Mouse (Mus musculus) stomach, embryonic 15.5 days (tissue): ENCODE measurements around the gene Tyms. TPM values are rescaled to one million over a fixed set of nuclear protein-coding genes. Genes with fewer than 3 reads are reported as not detected.

Experiments used
- ATAC-seq: fragments of 200-750 bp; cut with Nextera tagmentation; 2 replicates; pipeline ENCODE4 v1.8.0; 2017; ENCODE audit warnings: low read depth, moderate number of reproducible peaks, moderate TSS enrichment; ENCODE audit not compliant: insufficient read depth, low FRiP score
- H3K27ac ChIP-seq: fragments of 300-500 bp; sonication (generic); 2 replicates; pipeline ENCODE4 v1.5.1; 2015; ENCODE audit warnings: mild to moderate bottlenecking, inconsistent platforms
- H3K27me3 ChIP-seq: fragments of 300-500 bp; sonication (generic); replicated peaks from 2 replicates; pipeline ENCODE4 v1.6.1; 2015; ENCODE audit warnings: inconsistent platforms
- H3K36me3 ChIP-seq: fragments of 300-500 bp; sonication (generic); 2 replicates; pipeline ENCODE4 v1.6.1; 2015; ENCODE audit warnings: inconsistent platforms
- H3K4me1 ChIP-seq: fragments of 300-500 bp; sonication (generic); 2 replicates; pipeline ENCODE4 v1.6.1; 2015; ENCODE audit warnings: inconsistent platforms
- H3K4me2 ChIP-seq: fragments of 300-500 bp; sonication (generic); 2 replicates; pipeline ENCODE4 v1.6.1; 2015; ENCODE audit warnings: mild to moderate bottlenecking, inconsistent platforms
- H3K4me3 ChIP-seq: fragments of 300-500 bp; sonication (generic); replicated peaks from 2 replicates; pipeline ENCODE4 v1.5.1; 2015; ENCODE audit warnings: inconsistent platforms
- H3K9ac ChIP-seq: fragments of 300-500 bp; sonication (generic); 2 replicates; pipeline ENCODE4 v1.6.1; 2015; ENCODE audit warnings: inconsistent platforms
- H3K9me3 ChIP-seq: fragments of 300-500 bp; sonication (generic); 2 replicates; pipeline ENCODE4 v1.6.1; 2016; ENCODE audit warnings: inconsistent platforms
- WGBS: fragments of 180-500 bp; shearing (Covaris S2); methylation state at CpG from one replicate; pipeline ENCODE4 v1.1.7; 2015; 5-methylcytosine and 5-hydroxymethylcytosine counted together
- polyA plus RNA-seq: library from polyadenylated mRNA; unstranded; fragments of >200 nt; fragmentation: Nextera tagmentation; extraction: Ambion mirVana; gene quantifications from 2 replicates; pipeline ENCODE4 v1.2.1, GENCODE M21; 2015

Tyms gene
- polyA plus RNA-seq, 1 experiment from 2014 or later = 240 TPM

- H3K4me2 ChIP-seq = peak overlapping the region; percentile 50
- H3K4me1 ChIP-seq = peaks cover 31% of the 10 kb centered on the region
- H3K9me3 ChIP-seq = no peaks in the 10 kb centered on the region
- 16% methylated on average over 22 of the region's 22 CpGs for WGBS
- H3K27me3 ChIP-seq = peaks cover 54% of the 10 kb centered on the region
- H3K4me3 ChIP-seq = peak overlapping the region; percentile 26; the same call in 1 of the 2 replicates
- H3K9ac ChIP-seq = no peak overlapping the region
- ATAC-seq = no peak
- no peaks in the 10 kb centered on the region for H3K36me3 ChIP-seq
- no peak overlapping the region for H3K27ac ChIP-seq
Observed at GRCm38 (mm10) chr5:30110371-30111060, 37.1 kb upstream of the Tyms start.

- H3K27ac ChIP-seq = no peak overlapping the region
- H3K4me1 ChIP-seq = peaks cover 36% of the 10 kb centered on the region
- no peak for ATAC-seq
- WGBS = 62% methylated on average over 2 of the region's 2 CpGs
- no peak overlapping the region for H3K9ac ChIP-seq
- H3K4me2 ChIP-seq = 0 out of 2 replicates have a peak overlapping the region, but pooled peaks have one; percentile 50
- H3K9me3 ChIP-seq = no peaks in the 10 kb centered on the region
- peaks cover 56% of the 10 kb centered on the region for H3K27me3 ChIP-seq
- no peak overlapping the region for H3K4me3 ChIP-seq
- no peaks in the 10 kb centered on the region for H3K36me3 ChIP-seq
Observed at GRCm38 (mm10) chr5:30109899-30110298, 36.5 kb upstream of the Tyms start.

GRCm38 (mm10) chr5:30108233-30108632, 34.8 kb upstream of the Tyms start:
- peaks cover 28% of the 10 kb centered on the region for H3K4me1 ChIP-seq
- no peak for ATAC-seq
- no peak overlapping the region for H3K27ac ChIP-seq
- H3K4me2 ChIP-seq = no peak overlapping the region
- peaks cover 54% of the 10 kb centered on the region for H3K27me3 ChIP-seq
- H3K4me3 ChIP-seq = no peak overlapping the region
- H3K9ac ChIP-seq = no peak overlapping the region
- 80% methylated on average over 6 of the region's 6 CpGs for WGBS
- H3K36me3 ChIP-seq = no peaks in the 10 kb centered on the region
- H3K9me3 ChIP-seq = no peaks in the 10 kb centered on the region

GRCm38 (mm10) chr5:30107611-30108041, 34.2 kb upstream of the Tyms start:
- Histone ChIP-seq H3K4me2 (no peak overlapping the region), H3K4me3 (no peak overlapping the region), H3K9ac (no peak overlapping the region), H3K27me3 (peaks cover 52% of the 10 kb centered on the region), H3K4me1 (peaks cover 28% of the 10 kb centered on the region), H3K27ac (no peak overlapping the region), H3K36me3 (no peaks in the 10 kb centered on the region), H3K9me3 (no peaks in the 10 kb centered on the region)
- ATAC-seq = no peak
- WGBS = 23% methylated on average over 5 of the region's 5 CpGs

- no peak for ATAC-seq
- no peak overlapping the region for H3K27ac ChIP-seq
- H3K9ac ChIP-seq = no peak overlapping the region
- H3K9me3 ChIP-seq = no peaks in the 10 kb centered on the region
- peaks cover 49% of the 10 kb centered on the region for H3K27me3 ChIP-seq
- 15% methylated on average over 7 of the region's 7 CpGs for WGBS
- no peak overlapping the region for H3K4me2 ChIP-seq
- peaks cover 28% of the 10 kb centered on the region for H3K4me1 ChIP-seq
- no peaks in the 10 kb centered on the region for H3K36me3 ChIP-seq
- H3K4me3 ChIP-seq = no peak overlapping the region
Observed at GRCm38 (mm10) chr5:30107186-30107585, 33.8 kb upstream of the Tyms start.

GRCm38 (mm10) chr5:30106756-30107155, 33.3 kb upstream of the Tyms start:
- Histone ChIP-seq H3K27ac (no peak overlapping the region), H3K9me3 (no peaks in the 10 kb centered on the region), H3K9ac (no peak overlapping the region), H3K4me1 (peaks cover 27% of the 10 kb centered on the region), H3K36me3 (no peaks in the 10 kb centered on the region), H3K4me3 (no peak overlapping the region), H3K27me3 (peaks cover 49% of the 10 kb centered on the region), H3K4me2 (no peak overlapping the region)
- WGBS = 33% methylated on average over 2 of the region's 2 CpGs
- ATAC-seq = no peak

- ATAC-seq = no peak
Observed at GRCm38 (mm10) chr5:30105668-30106300, 32.4 kb upstream of the Tyms start, which contains the start of gene 3110082J24Rik. Gene 3110082J24Rik, minus strand, starts transcription at chr5:30106086.

GRCm38 (mm10) chr5:30104841-30105667, 31.6 kb upstream of the Tyms start, which contains the start of gene Garem2:
Gene Garem2, plus strand, starts transcription at chr5:30105161.
- peak within 1 kb of the TSS; percentile 97 for H3K4me2 ChIP-seq
- WGBS = 1% methylated on average over 60 of the region's 65 CpGs
- ATAC-seq = peak; percentile 70
- H3K36me3 ChIP-seq = no peaks in the 10 kb centered on the region
- peaks cover 49% of the 10 kb centered on the region for H3K27me3 ChIP-seq
- H3K4me3 ChIP-seq = peak within 1 kb of the TSS; percentile 47
- peak within 1 kb of the TSS; percentile 16; the same call in 1 of the 2 replicates for H3K9ac ChIP-seq
- H3K4me1 ChIP-seq = peaks cover 11% of the 10 kb centered on the region
- no peak within 1 kb of the TSS for H3K27ac ChIP-seq
- H3K9me3 ChIP-seq = no peaks in the 10 kb centered on the region

More at GRCm38 (mm10) chr5:30105668-30106300, 32.4 kb upstream of the Tyms start, which contains the start of gene 3110082J24Rik:
- Histone ChIP-seq H3K9ac (peak within 1 kb of the TSS; percentile 16; the same call in 1 of the 2 replicates), H3K36me3 (no peaks in the 10 kb centered on the region), H3K9me3 (no peaks in the 10 kb centered on the region), H3K4me1 (peaks cover 17% of the 10 kb centered on the region), H3K27me3 (peaks cover 49% of the 10 kb centered on the region), H3K4me3 (peak within 1 kb of the TSS; percentile 47), H3K4me2 (peak within 1 kb of the TSS; percentile 97), H3K27ac (no peak within 1 kb of the TSS)
- 3% methylated on average over 29 of the region's 29 CpGs for WGBS

GRCm38 (mm10) chr5:30104339-30104738, 30.9 kb upstream of the Tyms start:
- Histone ChIP-seq H3K36me3 (no peaks in the 10 kb centered on the region), H3K4me3 (peak overlapping the region; percentile 47), H3K27ac (no peak overlapping the region), H3K4me2 (peak overlapping the region; percentile 97), H3K4me1 (peaks cover 11% of the 10 kb centered on the region), H3K9me3 (no peaks in the 10 kb centered on the region), H3K9ac (no peak overlapping the region), H3K27me3 (peaks cover 49% of the 10 kb centered on the region)
- WGBS = 4% methylated on average over 12 of the region's 12 CpGs
- ATAC-seq = no peak

GRCm38 (mm10) chr5:30103340-30103739, 29.9 kb upstream of the Tyms start:
- Histone ChIP-seq H3K27me3 (peaks cover 49% of the 10 kb centered on the region), H3K27ac (no peak overlapping the region), H3K4me2 (no peak overlapping the region), H3K4me3 (no peak overlapping the region), H3K9me3 (no peaks in the 10 kb centered on the region), H3K4me1 (peaks cover 11% of the 10 kb centered on the region), H3K9ac (no peak overlapping the region), H3K36me3 (no peaks in the 10 kb centered on the region)
- 82% methylated on average over 3 of the region's 3 CpGs for WGBS
- no peak for ATAC-seq

- H3K9ac ChIP-seq = no peak overlapping the region
- no peak overlapping the region for H3K4me3 ChIP-seq
- H3K36me3 ChIP-seq = no peaks in the 10 kb centered on the region
- no peak overlapping the region for H3K4me2 ChIP-seq
- WGBS = 88% methylated on average over 1 of the region's 1 CpGs
- no peaks in the 10 kb centered on the region for H3K4me1 ChIP-seq
- H3K27ac ChIP-seq = no peak overlapping the region
- no peaks in the 10 kb centered on the region for H3K9me3 ChIP-seq
- ATAC-seq = no peak
- peaks cover 2% of the 10 kb centered on the region for H3K27me3 ChIP-seq
Observed at GRCm38 (mm10) chr5:30098260-30098659, 24.8 kb upstream of the Tyms start.
